Mouse (Mus musculus) layer of hippocampus, adult 11-12 months (tissue): ENCODE data around the gene Garem2.
A peak's percentile ranks its signal among the peaks of the same experiment; 100 is the strongest.

Source experiments
- DNase-seq: peaks from one replicate; pipeline ENCODE4 v3.0.0; 2022; ENCODE audit warnings: low spot score

Garem2 gene

GRCm38 (mm10) chr5:30154013-30154412, 49.1 kb downstream of the Garem2 start:
- DNase-seq, result no peak

- DNase-seq, result peak; percentile 94
Observed at GRCm38 (mm10) chr5:30154474-30155394, 49.8 kb downstream of the Garem2 start, which contains the start of the genes Hadha and Hadhb. Gene Hadha (minus strand): TSS chr5:30155162. Gene Hadhb (plus strand): TSS chr5:30155248.

GRCm38 (mm10) chr5:30155395-30155792, 50.4 kb downstream of the Garem2 start:
- DNase-seq, result no peak

- no peak for DNase-seq
Observed at GRCm38 (mm10) chr5:30155821-30156629, 51.1 kb downstream of the Garem2 start.

- DNase-seq, result no peak
Observed at GRCm38 (mm10) chr5:30159601-30160000, 54.6 kb downstream of the Garem2 start.

- no peak for DNase-seq
Observed at GRCm38 (mm10) chr5:30161836-30162235, 56.9 kb downstream of the Garem2 start.

- DNase-seq, result no peak
Observed at GRCm38 (mm10) chr5:30162339-30162738, 57.4 kb downstream of the Garem2 start.

GRCm38 (mm10) chr5:30165234-30165946, 60.4 kb downstream of the Garem2 start:
- no peak for DNase-seq
